Comparison of ENCODE assay signal across 8 mouse cellular contexts in genomic region chr2:165054888-165055852, GRCm38 (mm10). TPM values are rescaled to one million over a fixed set of nuclear protein-coding genes. Genes with fewer than 3 reads are reported as not detected.
DNase-seq lines count a peak whose midpoint lies in the region; ATAC-seq and TF ChIP-seq lines count a peak whose summit lies in the region.

Gene Cd40, plus strand, starts transcription at chr2:165055627.

- no peak for TF ChIP-seq CTCF in bone marrow, adult 2 months (IDR thresholded peaks at IDR 0.05; ENCODE audit: control insufficient read depth, insufficient read depth, low read length)

- ATAC-seq in CD4-positive, CD25-positive, alpha-beta regulatory T cell, adult 4 months, result peak; percentile 80
- ATAC-seq in liver, embryonic 12.5 days, result peak; percentile 55; the same call in 1 of the 2 replicates
- ATAC-seq in monocyte, adult 5-6 weeks (replicated peaks; ENCODE audit: insufficient number of reproducible peaks, low FRiP score, low TSS enrichment, poor library complexity, severe bottlenecking), result peak; percentile 85

- peak; percentile 69; the same call in 1 of the 2 replicates for TF ChIP-seq POLR2A in bone marrow, adult 2 months (IDR thresholded peaks at IDR 0.05; ENCODE audit: borderline replicate concordance, control insufficient read depth, low read depth, low read length)

- H3K4me3 ChIP-seq in bone marrow, adult 2 months (replicated peaks; ENCODE audit: control insufficient read depth, low read depth, low read length), result peak within 1 kb of the TSS; percentile 59
- peak within 1 kb of the TSS; percentile 41 for H3K4me3 ChIP-seq in liver, embryonic 12.5 days

- 7% methylated on average over 25 of the region's 25 CpGs for WGBS in bone marrow, adult 2 months
- WGBS in liver, embryonic 12.5 days (ENCODE audit: insufficient replicate concordance), result 7% methylated on average over 25 of the region's 25 CpGs

- H3K27me3 ChIP-seq in liver, embryonic 12.5 days (replicated peaks), result peaks cover 50% of the 10 kb centered on the region

- H3K4me1 ChIP-seq in bone marrow, adult 2 months (ENCODE audit: control insufficient read depth, insufficient read depth, low read length), result no peaks in the 10 kb centered on the region; the same call in 1 of the 2 replicates
- H3K4me1 ChIP-seq in liver, embryonic 12.5 days, result 0 out of 2 replicates have a peak, but pooled peaks cover 14% of the 10 kb centered on the region

- no peak within 1 kb of the TSS for H3K9ac ChIP-seq in liver, embryonic 12.5 days

- peak; percentile 54 for DNase-seq in gastrocnemius, postnatal 25 days
- peak; percentile 37 for DNase-seq in hindlimb bud, embryonic 11.5 days (ENCODE audit: extremely low spot score, low read depth, low spot score)
- DNase-seq in thymus, postnatal 14 days, result peak; percentile 29
- DNase-seq in right cerebral cortex, postnatal 36 days (ENCODE audit: low spot score in 2 of 2), result no peak

- H3K36me3 ChIP-seq in liver, embryonic 12.5 days, result no peaks in the 10 kb centered on the region

- H3K27ac ChIP-seq in bone marrow, adult 2 months (ENCODE audit: control insufficient read depth, insufficient read depth, low read depth, low read length, poor library complexity), result peak within 1 kb of the TSS; percentile 57
- H3K27ac ChIP-seq in liver, embryonic 12.5 days, result no peak within 1 kb of the TSS

- 0 out of 2 replicates have a peak, but pooled peaks cover 3% of the 10 kb centered on the region for H3K9me3 ChIP-seq in liver, embryonic 12.5 days (replicated peaks)

- H3K4me2 ChIP-seq in liver, embryonic 12.5 days, result peak within 1 kb of the TSS; percentile 53

RNA-seq across cellular contexts. Expression of gene Cd40, which starts in this region (rescaled TPM):
- 1 to 10 TPM; 1.6 to 6.0 TPM for polyA plus RNA-seq in CD4-positive, CD25-positive, alpha-beta regulatory T cell, adult 4 months (2017; shearing (Covaris generic))
- polyA plus RNA-seq in bone marrow, adult 2 months (2011; ENCODE audit: insufficient read depth, insufficient read length, low replicate concordance, missing spikeins), result 11.4 and 13.6 TPM in 2 replicates
- total RNA-seq in gastrocnemius, postnatal 25 days (2021), result under 1 TPM; 0.48 to 0.84 TPM
- polyA plus RNA-seq in liver, embryonic 12.5 days (2016; fragmentation: Nextera tagmentation; extraction: Ambion mirVana), result 3.2 and 3.9 TPM in 2 replicates
- total RNA-seq in monocyte, adult 5-6 weeks (2017), result 17.7 to 21.3 TPM (median 20.5 TPM) in 3 replicates

Comparison
In these comparisons a context has a peak if more than half of its experiments do, and no peak if none do; other contexts are left out.
1. RNA of gene Cd40 (total RNA-seq): 17.7 to 21.3 TPM in monocyte, adult 5-6 weeks; 0.48 to 0.84 TPM in gastrocnemius, postnatal 25 days; every median in the first group is over 10 times any median in the second.
2. Peak in DNase-seq in gastrocnemius, postnatal 25 days; RNA of the gene not detected or under 1 TPM.
3. DNase-seq: peak in hindlimb bud, embryonic 11.5 days (single experiment) and thymus, postnatal 14 days (single experiment); none in right cerebral cortex, postnatal 36 days (0 of 2).
4. Peak in every context shown above with its lines, with median percentiles within 50 percentile points of each other: ATAC-seq.